Mouse (Mus musculus) ES-E14 (cell line): ENCODE measurements around the gene Wdr70. TPM values are rescaled to one million over a fixed set of nuclear protein-coding genes. Genes with fewer than 3 reads are reported as not detected.

Source experiments
- DNase-seq: peaks from one replicate; pipeline ENCODE4 v3.0.0-alpha.2; 2013; ENCODE audit warnings: low read depth, low spot score
- H3K27ac ChIP-seq: 2 replicates; pipeline ENCODE4 v1.5.1; 2012; ENCODE audit warnings: low read depth, mild to moderate bottlenecking, low read length, moderate library complexity, mixed read lengths; ENCODE audit not compliant: poor library complexity, insufficient read depth, severe bottlenecking
- H3K36me3 ChIP-seq: 2 replicates; pipeline ENCODE4 v1.6.1; 2012; ENCODE audit warnings: mild to moderate bottlenecking, low read length, moderate library complexity, mixed read lengths; ENCODE audit not compliant: control insufficient read depth, poor library complexity, insufficient read depth, severe bottlenecking
- H3K4me1 ChIP-seq, 2 experiments: fragments of 150-350 bp in 1 of 2; sonication (generic) in 1 of 2; 2 replicates each; pipeline ENCODE4 v1.6.1; 2012; ENCODE audit warnings: low read length in 2 of 2, mild to moderate bottlenecking in 1 of 2, mixed read lengths in 1 of 2; ENCODE audit not compliant: control insufficient read depth in 2 of 2, insufficient read depth in 2 of 2, poor library complexity in 1 of 2
- H3K4me3 ChIP-seq, 2 experiments: fragments of 150-350 bp in 1 of 2; sonication (generic) in 1 of 2; 2 replicates each; pipeline ENCODE4 v1.5.1; 2012; ENCODE audit warnings: low read length in 2 of 2, low read depth in 1 of 2, mild to moderate bottlenecking in 1 of 2, mixed read lengths in 1 of 2; ENCODE audit not compliant: insufficient read depth in 1 of 2, poor library complexity in 1 of 2, severe bottlenecking in 1 of 2
- H3K9ac ChIP-seq: 2 replicates; pipeline ENCODE4 v1.6.1; 2012; ENCODE audit warnings: low read depth, mild to moderate bottlenecking, low read length, mixed read lengths; ENCODE audit not compliant: poor library complexity, insufficient read depth, severe bottlenecking
- H3K9me3 ChIP-seq: fragments of 150-350 bp; sonication (generic); 2 replicates; pipeline ENCODE4 v1.6.1; 2012; ENCODE audit warnings: low read depth, mild to moderate bottlenecking, low read length; ENCODE audit not compliant: control insufficient read depth, insufficient read depth
- CHD2 ChIP-seq: IDR thresholded peaks from 2 replicates; pipeline ENCODE4 v1.6.1; 2014; ENCODE audit warnings: mild to moderate bottlenecking, low read depth, low read length, inconsistent platforms
- HCFC1 ChIP-seq: IDR thresholded peaks from 2 replicates; pipeline ENCODE4 v1.6.1; 2012; ENCODE audit warnings: low read length, inconsistent platforms, borderline replicate concordance; ENCODE audit not compliant: insufficient read depth
- MAFK ChIP-seq: IDR thresholded peaks from 2 replicates; pipeline ENCODE4 v1.6.1; 2014; ENCODE audit warnings: mild to moderate bottlenecking, low read depth, low read length, inconsistent platforms; ENCODE audit not compliant: insufficient read depth
- ZC3H11A ChIP-seq: IDR thresholded peaks from 2 replicates; pipeline ENCODE4 v1.6.1; 2012; ENCODE audit warnings: low read depth, mild to moderate bottlenecking, inconsistent platforms, low read length, borderline replicate concordance
- ZNF384 ChIP-seq: IDR thresholded peaks from 2 replicates; pipeline ENCODE4 v1.6.1; 2012; ENCODE audit warnings: low read depth, low read length, inconsistent platforms
- in situ Hi-C, 2 experiments: fragments of 600-800 bp; cut with MboI; formaldehyde crosslinking; loops; one replicate each; pipeline ENCODE4 v1.15.1; 2025; ENCODE audit warnings: low sequenced_read_pairs in 2 of 2, inconsistent platforms in 1 of 2; ENCODE audit not compliant: unreplicated experiment in 2 of 2
- total RNA-seq: library from RNA; depleted of rRNA; stranded (reverse); fragments of 300-350 nt; gene quantifications from 2 replicates; pipeline ENCODE4 v1.2.3, GENCODE M21; 2012

Gene Wdr70
- total RNA-seq, 1 experiment = 45.5 TPM

DNA sequence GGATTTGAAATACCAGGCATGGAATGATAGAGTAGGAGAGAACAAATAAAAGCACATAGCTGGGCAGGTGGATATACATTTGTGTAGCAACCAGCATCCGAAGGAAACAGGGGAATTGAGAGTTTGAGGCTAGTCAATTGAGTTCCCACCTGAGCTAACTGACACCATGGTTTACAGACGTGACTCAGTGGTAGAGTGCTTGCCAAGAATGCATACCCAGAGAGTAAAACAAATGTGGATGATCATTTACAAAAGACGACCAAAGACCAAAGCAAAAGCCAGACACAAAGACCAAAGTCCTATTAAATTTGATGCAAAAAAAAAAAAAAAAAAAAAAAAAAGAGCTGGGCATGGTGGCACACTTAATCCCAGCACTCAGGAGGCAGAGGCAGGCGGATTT is 175.7 kb downstream of the Wdr70 start:
- in situ Hi-C loops = no loop called here
- no peak overlapping the region for H3K9ac ChIP-seq
- H3K27ac ChIP-seq = no peak overlapping the region
- TF ChIP-seq ZC3H11A (no peak), HCFC1 (no peak), ZNF384 (no peak), CHD2 (no peak), MAFK (no peak)
- peaks cover 3% of the 10 kb centered on the region; the same call in 1 of the 2 replicates for H3K9me3 ChIP-seq
- no peak overlapping the region for H3K4me3 ChIP-seq
- no peak for DNase-seq
- H3K36me3 ChIP-seq = peaks cover 9% of the 10 kb centered on the region; the same call in 1 of the 2 replicates
- no peaks in the 10 kb centered on the region for H3K4me1 ChIP-seq

DNA sequence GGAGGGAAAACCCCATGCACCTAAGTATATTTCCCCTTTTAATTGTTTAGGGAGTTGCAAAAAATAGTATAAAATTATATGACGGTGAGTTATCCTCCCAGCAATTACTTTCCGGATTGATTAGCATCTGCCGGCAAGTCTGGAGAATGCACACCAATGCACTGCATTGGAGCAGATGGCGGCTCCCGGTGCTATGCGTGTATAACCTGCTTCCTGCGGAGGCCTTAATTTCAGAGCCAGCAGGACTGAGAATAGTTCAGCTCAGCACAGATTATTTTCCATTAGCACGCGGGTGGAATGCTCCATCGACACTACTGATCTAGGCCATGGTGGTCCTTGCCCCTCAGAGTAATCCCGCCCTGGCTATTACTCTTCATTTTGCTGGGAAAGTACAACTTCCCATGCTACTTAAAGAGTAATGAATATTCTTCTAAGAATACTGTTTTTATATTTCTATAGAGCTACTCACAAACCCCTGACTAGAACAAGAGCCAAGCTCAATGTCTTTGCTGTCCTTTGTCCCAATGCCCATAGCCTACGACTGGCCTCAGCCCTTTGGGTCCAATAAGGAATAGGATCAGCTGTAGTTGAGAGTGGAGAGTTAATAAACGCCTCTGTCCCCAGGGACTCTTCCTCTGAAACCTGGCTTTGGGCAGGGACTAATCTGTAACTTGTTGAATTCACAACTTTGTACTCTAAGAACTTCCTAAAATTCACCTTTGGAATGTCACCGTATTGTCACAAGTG is 176.5 kb downstream of the Wdr70 start:
- H3K4me3 ChIP-seq = no peak overlapping the region
- H3K9me3 ChIP-seq = peaks cover 7% of the 10 kb centered on the region; the same call in 1 of the 2 replicates
- TF ChIP-seq HCFC1 = no peak
- TF ChIP-seq ZNF384 = no peak
- TF ChIP-seq CHD2 = no peak
- no peak for TF ChIP-seq MAFK
- no peak for TF ChIP-seq ZC3H11A
- H3K4me1 ChIP-seq = no peaks in the 10 kb centered on the region
- no peak for DNase-seq
- no peak overlapping the region for H3K9ac ChIP-seq
- H3K36me3 ChIP-seq = peaks cover 12% of the 10 kb centered on the region; the same call in 1 of the 2 replicates
- in situ Hi-C loops = no loop called here
- H3K27ac ChIP-seq = no peak overlapping the region

DNA sequence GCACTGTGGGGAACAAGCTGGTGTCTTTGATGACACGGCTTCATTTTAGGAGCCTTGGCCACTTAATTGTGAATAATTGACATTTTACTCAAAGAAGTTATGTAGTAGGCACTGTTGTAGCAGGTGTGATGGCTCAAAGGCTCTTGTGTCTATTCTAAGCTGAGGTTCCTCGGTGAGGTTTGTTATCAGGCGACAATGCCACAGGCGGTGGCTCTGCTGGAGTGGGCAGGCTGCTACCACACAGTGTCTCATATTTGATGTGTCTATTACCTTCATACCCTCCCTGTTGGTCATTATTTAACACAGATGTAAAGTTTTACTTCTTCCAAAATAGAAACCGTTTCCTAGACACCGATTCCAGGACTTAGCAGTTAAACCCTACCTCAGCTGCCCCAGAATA is 177.9 kb downstream of the Wdr70 start:
- H3K9ac ChIP-seq = no peak overlapping the region
- H3K4me1 ChIP-seq = no peaks in the 10 kb centered on the region
- DNase-seq = no peak
- TF ChIP-seq HCFC1 = no peak
- TF ChIP-seq ZNF384 = no peak
- TF ChIP-seq MAFK = no peak
- TF ChIP-seq CHD2 = no peak
- peaks cover 7% of the 10 kb centered on the region; the same call in 1 of the 2 replicates for H3K9me3 ChIP-seq
- H3K36me3 ChIP-seq = peaks cover 12% of the 10 kb centered on the region; the same call in 1 of the 2 replicates
- no peak overlapping the region for H3K27ac ChIP-seq
- in situ Hi-C loops = no loop called here
- no peak overlapping the region for H3K4me3 ChIP-seq

DNA sequence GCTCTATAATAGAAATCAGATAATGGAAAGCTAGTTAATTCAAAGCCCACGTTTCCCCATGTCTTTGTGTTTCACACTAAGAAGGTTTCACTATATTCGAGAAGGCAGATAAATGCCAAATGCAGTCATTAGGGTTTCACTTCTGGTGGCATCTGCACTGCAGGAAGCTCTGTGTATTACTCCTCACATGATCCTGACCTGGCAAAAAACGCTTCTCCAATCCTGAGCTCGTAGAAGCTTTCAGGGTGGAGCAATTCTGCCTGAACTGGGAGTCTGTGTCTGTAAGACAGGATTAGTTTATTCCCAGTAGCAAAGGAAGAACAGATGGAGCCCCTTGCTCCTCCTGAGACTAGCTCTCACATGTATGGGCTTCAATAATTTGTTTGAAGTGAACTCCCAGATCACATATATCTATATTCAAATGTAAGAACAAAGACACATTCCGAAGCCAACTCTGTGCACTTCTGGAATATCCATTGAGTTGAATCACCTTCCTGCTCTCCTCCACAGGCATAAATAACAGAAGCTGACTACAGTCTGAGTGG is 192.4 kb downstream of the Wdr70 start:
- no peaks in the 10 kb centered on the region; the same call in 1 of the 2 replicates for H3K36me3 ChIP-seq
- peaks cover 9% of the 10 kb centered on the region; the same call in 1 of the 2 replicates for H3K9me3 ChIP-seq
- H3K4me1 ChIP-seq = no peaks in the 10 kb centered on the region
- in situ Hi-C loops = no loop called here
- no peak overlapping the region for H3K27ac ChIP-seq
- no peak overlapping the region for H3K9ac ChIP-seq
- H3K4me3 ChIP-seq = no peak overlapping the region
- TF ChIP-seq CHD2 = no peak
- TF ChIP-seq MAFK = no peak
- no peak for TF ChIP-seq HCFC1
- no peak for TF ChIP-seq ZC3H11A
- TF ChIP-seq ZNF384 = no peak
- DNase-seq = no peak
